19 mouse cellular contexts compared by ENCODE assay signal in the genomic region with DNA sequence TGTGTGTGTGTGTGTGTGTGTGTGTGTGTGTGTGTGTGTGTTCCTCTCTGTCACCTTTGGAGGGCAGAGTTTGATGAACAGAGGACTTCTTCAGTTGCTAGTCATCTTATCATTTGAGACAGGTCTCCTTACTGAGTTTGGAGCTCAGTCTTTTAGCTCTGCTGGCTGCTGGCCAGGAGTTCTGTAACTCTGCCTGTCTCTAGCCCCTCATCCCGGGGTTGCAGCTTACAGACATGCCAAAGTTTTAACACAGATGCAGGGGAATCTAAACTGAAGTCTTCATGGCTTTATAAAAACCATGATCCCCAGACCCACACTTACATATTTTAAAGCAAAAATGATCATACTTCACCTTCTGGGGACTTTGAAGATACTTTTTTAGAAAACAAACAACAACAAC.
DNase-seq lines count a peak whose midpoint lies in the region; ATAC-seq and TF ChIP-seq lines count a peak whose summit lies in the region.
"Had no signal": no experiment of that assay in that cellular context is flagged by ENCODE, and none has a peak within 500 bp of the region (broad histone marks: within the 10 kb centered on the region; RNA-seq: fewer than 3 reads in every experiment).

No protein-coding gene starts in this region.

- TF ChIP-seq EP300 in MEL (IDR thresholded peaks at IDR 0.05; ENCODE audit: low read depth in 1 of 2, low read length in 2 of 2), result no peak

- WGBS in lung, embryonic 14.5 days, result 22% methylated on average over 1 of the region's 1 CpGs

- no peaks in the 10 kb centered on the region for H3K4me1 ChIP-seq in lung, embryonic 14.5 days (ENCODE audit: insufficient read depth)
- no peaks in the 10 kb centered on the region for H3K4me1 ChIP-seq in MEL (ENCODE audit: control insufficient read depth in 1 of 2, insufficient read depth in 2 of 2, low read length in 2 of 2)
- H3K4me1 ChIP-seq: embryonic facial prominence, embryonic 15.5 days; forebrain, embryonic 10.5 days; heart, embryonic 12.5 days; hindbrain, embryonic 10.5 days had no signal

- H3K9ac ChIP-seq in lung, embryonic 14.5 days, result no peak overlapping the region
- H3K9ac ChIP-seq in MEL (ENCODE audit: control insufficient read depth, low read depth, low read length, poor library complexity, severe bottlenecking), result no peak overlapping the region
- H3K9ac ChIP-seq: embryonic facial prominence, embryonic 15.5 days; heart, embryonic 12.5 days; hindbrain, embryonic 14.5 days had no signal

- no peak for TF ChIP-seq CTCF in lung, embryonic 14.5 days (IDR thresholded peaks at IDR 0.05; ENCODE audit: low read depth)
- no peak for TF ChIP-seq CTCF in MEL (IDR thresholded peaks at IDR 0.05 in 2 of 3, conservative IDR thresholded peaks at IDR 0.05 in 1 of 3; ENCODE audit: control insufficient read depth in 1 of 3, insufficient read depth in 1 of 3, low read depth in 2 of 3, low read length in 3 of 3, poor library complexity in 1 of 3, severe bottlenecking in 1 of 3)
- no peak for TF ChIP-seq CTCF in brain, embryonic 14.5 days (IDR thresholded peaks at IDR 0.05; ENCODE audit: borderline replicate concordance, extremely low read depth, insufficient read depth, insufficient read length)

- no peak overlapping the region for H3K4me2 ChIP-seq in lung, embryonic 14.5 days
- H3K4me2 ChIP-seq: embryonic facial prominence, embryonic 15.5 days; heart, embryonic 12.5 days; hindbrain, embryonic 14.5 days had no signal

- no peak overlapping the region for H3K27ac ChIP-seq in lung, embryonic 14.5 days (ENCODE audit: low read depth)
- no peak overlapping the region for H3K27ac ChIP-seq in MEL (ENCODE audit: control insufficient read depth, low read depth, low read length)
- H3K27ac ChIP-seq: embryonic facial prominence, embryonic 15.5 days; forebrain, embryonic 10.5 days; hindbrain, embryonic 10.5 days; hindbrain, embryonic 14.5 days had no signal

- no peaks in the 10 kb centered on the region for H3K27me3 ChIP-seq in lung, embryonic 14.5 days (ENCODE audit: insufficient read depth, low read length)
- H3K27me3 ChIP-seq in MEL (ENCODE audit: control insufficient read depth in 1 of 2, insufficient read depth in 2 of 2, low read length in 2 of 2), result no peaks in the 10 kb centered on the region
- H3K27me3 ChIP-seq: embryonic facial prominence, embryonic 15.5 days; heart, embryonic 12.5 days had no signal

- ATAC-seq in lung, embryonic 14.5 days (ENCODE audit: insufficient read depth), result no peak; the same call in 1 of the 2 replicates
- ATAC-seq: forebrain, embryonic 16.5 days had no signal

- no peaks in the 10 kb centered on the region for H3K79me2 ChIP-seq in MEL (ENCODE audit: control insufficient read depth, insufficient read depth, low read length, poor library complexity)

- no peak overlapping the region for H3K4me3 ChIP-seq in lung, embryonic 14.5 days (ENCODE audit: low read depth, low read length)
- H3K4me3 ChIP-seq in MEL (ENCODE audit: control insufficient read depth in 1 of 2, insufficient read depth in 1 of 2, low read depth in 2 of 2, low read length in 2 of 2), result no peak overlapping the region
- H3K4me3 ChIP-seq: embryonic facial prominence, embryonic 15.5 days; erythroblast, embryonic 14.5 days; forebrain, embryonic 10.5 days; heart, embryonic 12.5 days; hindbrain, embryonic 10.5 days had no signal

- H3K36me3 ChIP-seq in lung, embryonic 14.5 days (ENCODE audit: insufficient read depth), result no peaks in the 10 kb centered on the region
- no peaks in the 10 kb centered on the region for H3K36me3 ChIP-seq in MEL (ENCODE audit: control insufficient read depth in 1 of 2, insufficient read depth in 2 of 2, low read length in 2 of 2)
- H3K36me3 ChIP-seq: embryonic facial prominence, embryonic 15.5 days; forebrain, embryonic 10.5 days; heart, embryonic 12.5 days had no signal

- TF ChIP-seq POLR2A in MEL (IDR thresholded peaks at IDR 0.05; ENCODE audit: control insufficient read depth in 1 of 2, insufficient read depth in 1 of 2, low read depth in 1 of 2, low read length in 2 of 2, poor library complexity in 1 of 2), result no peak
- TF ChIP-seq POLR2A in brain, embryonic 14.5 days (IDR thresholded peaks at IDR 0.05; ENCODE audit: borderline replicate concordance, extremely low read depth, insufficient read depth, insufficient read length, poor library complexity, severe bottlenecking), result no peak

- no peaks in the 10 kb centered on the region for H3K9me3 ChIP-seq in lung, embryonic 14.5 days (ENCODE audit: low read depth, low read length)
- no peaks in the 10 kb centered on the region for H3K9me3 ChIP-seq in MEL (replicated peaks; ENCODE audit: insufficient read depth, low read length)
- H3K9me3 ChIP-seq: embryonic facial prominence, embryonic 15.5 days; forebrain, embryonic 10.5 days; heart, embryonic 12.5 days; hindbrain, embryonic 10.5 days had no signal

- no peak for TF ChIP-seq RAD21 in MEL (IDR thresholded peaks at IDR 0.05; ENCODE audit: low read depth, low read length)

- DNase-seq in gastrocnemius, postnatal 10 days, result peak; percentile 7
- no peak for DNase-seq in gastrocnemius, postnatal 4 days (ENCODE audit: low spot score in 2 of 2)
- DNase-seq in lung, embryonic 14.5 days, result peak; percentile 76
- no peak for DNase-seq in lung, postnatal 10 days
- peak; percentile 36 for DNase-seq in MEL (ENCODE audit: low read depth, low spot score)
- DNase-seq in brain, embryonic 14.5 days (ENCODE audit: low read depth), result peak; percentile 20
- DNase-seq: adrenal gland, adult 8-10 months; adrenal gland, postnatal 36 days; cerebellum, adult 11-12 months; cerebellum, adult 9-10 months; cerebellum, postnatal 36 days; gastrocnemius, postnatal 14 days had no signal

TF ChIP-seq in MEL, 35 proteins besides CTCF, POLR2A, EP300 and RAD21:
- TF ChIP-seq ELF1 (IDR thresholded peaks at IDR 0.05; ENCODE audit: low read depth, low read length) (no peak), GABPA (IDR thresholded peaks at IDR 0.05; ENCODE audit: low read depth, low read length) (no peak), ZMIZ1 (IDR thresholded peaks at IDR 0.05; ENCODE audit: low read depth, low read length) (no peak), CHD1 (IDR thresholded peaks at IDR 0.05; ENCODE audit: low read depth, low read length) (no peak), E2F4 (IDR thresholded peaks at IDR 0.05; ENCODE audit: borderline replicate concordance, low read depth, low read length) (no peak), ZNF384 (IDR thresholded peaks at IDR 0.05; ENCODE audit: low read depth, low read length) (no peak), JUND (IDR thresholded peaks at IDR 0.05; ENCODE audit: low read depth, low read length) (no peak), UBTF (IDR thresholded peaks at IDR 0.05; ENCODE audit: borderline replicate concordance, insufficient read depth, low read depth, low read length) (no peak), SMC3 (IDR thresholded peaks at IDR 0.05; ENCODE audit: low read depth, low read length) (no peak), POLR2AphosphoS2 (IDR thresholded peaks at IDR 0.05; ENCODE audit: low read length) (no peak)

Comparison
In these comparisons a context has a peak if more than half of its experiments do, and no peak if none do; other contexts are left out.
1. DNase-seq: peak in gastrocnemius, postnatal 10 days (single experiment), lung, embryonic 14.5 days (single experiment), MEL (single experiment) and brain, embryonic 14.5 days (single experiment); none in gastrocnemius, postnatal 4 days (0 of 2) and lung, postnatal 10 days (single experiment).